Mouse (Mus musculus): ENCODE measurements around the gene Ly6c1. TPM values are rescaled to one million over a fixed set of nuclear protein-coding genes. Genes with fewer than 3 reads are reported as not detected.
A peak's percentile ranks its signal among the peaks of the same experiment; 100 is the strongest.
"Not testable (repeated sequence)": the region's sequence is repeated elsewhere in the genome, so short reads cannot be mapped to it uniquely, and the experiment has no call there.

Gene Ly6c1
- polyA plus RNA-seq, 1 experiment from 2014 or later = 43.7 TPM

DNA sequence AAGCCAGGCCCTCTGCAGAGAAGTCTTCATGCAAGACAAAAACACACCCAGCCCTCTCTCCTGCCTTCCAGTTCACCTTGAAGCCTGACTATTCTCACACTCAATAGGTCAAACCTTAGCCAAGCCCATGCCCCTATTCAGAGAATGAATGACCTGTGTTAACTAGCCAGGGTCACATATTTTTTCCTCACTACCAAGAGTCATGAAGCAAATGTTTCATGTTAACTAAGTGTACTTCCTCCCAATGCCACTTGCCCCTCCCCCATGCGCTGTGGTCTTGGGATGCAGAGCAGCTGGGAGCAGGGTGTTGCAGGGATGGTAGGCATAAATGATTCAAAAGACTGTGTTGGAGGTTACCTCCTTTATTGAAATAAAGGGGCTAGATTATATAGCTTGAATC lies 2.0 kb upstream of the Ly6c1 start:
- 74% methylated on average over 1 of the region's 1 CpGs for WGBS
- not testable (repeated sequence) for H3K9me3 ChIP-seq (ENCODE audit: control insufficient read depth); ATAC-seq

DNA sequence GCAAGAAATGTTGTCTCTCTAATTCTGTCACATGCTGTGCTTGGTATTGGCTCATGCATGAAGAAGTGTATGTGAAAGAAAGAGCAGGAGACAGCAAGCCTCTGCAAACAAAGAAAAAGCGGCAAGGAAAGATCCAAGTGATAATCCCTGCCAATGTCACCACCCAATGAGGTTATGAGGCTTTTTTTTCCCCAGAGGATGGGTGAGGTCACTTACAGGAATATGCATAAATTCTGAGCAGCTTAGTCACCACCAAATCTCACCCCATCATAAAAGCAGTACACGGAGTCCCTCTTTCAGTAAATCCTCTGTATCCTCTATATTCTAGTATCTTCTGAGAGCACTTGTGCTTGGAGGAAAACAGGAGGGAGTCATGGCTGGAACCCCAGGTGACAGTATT lies 1.2 kb upstream of the Ly6c1 start:
- H3K4me3 ChIP-seq (ENCODE audit: low read depth, low read length); H3K9me3 ChIP-seq (ENCODE audit: control insufficient read depth); H3K9ac ChIP-seq (ENCODE audit: low read depth, low read length); H3K27ac ChIP-seq (ENCODE audit: low read depth, low read length); H3K36me3 ChIP-seq (ENCODE audit: control insufficient read depth, insufficient read depth); H3K4me1 ChIP-seq (replicated peaks; ENCODE audit: control insufficient read depth, insufficient read depth, low read length); H3K27me3 ChIP-seq (replicated peaks; ENCODE audit: control insufficient read depth, insufficient read depth, low read length); H3K4me2 ChIP-seq (replicated peaks; ENCODE audit: low read depth); ATAC-seq: not testable (repeated sequence)
- 44% methylated on average over 2 of the region's 2 CpGs for WGBS

More for the DNA sequence above, 2.0 kb upstream of the Ly6c1 start:
- H3K36me3 ChIP-seq (ENCODE audit: control insufficient read depth, insufficient read depth); H3K9ac ChIP-seq (ENCODE audit: low read depth, low read length); H3K4me1 ChIP-seq (replicated peaks; ENCODE audit: control insufficient read depth, insufficient read depth, low read length); H3K4me3 ChIP-seq (ENCODE audit: low read depth, low read length); H3K27ac ChIP-seq (ENCODE audit: low read depth, low read length); H3K27me3 ChIP-seq (replicated peaks; ENCODE audit: control insufficient read depth, insufficient read depth, low read length); H3K4me2 ChIP-seq (replicated peaks; ENCODE audit: low read depth): not testable (repeated sequence)

DNA sequence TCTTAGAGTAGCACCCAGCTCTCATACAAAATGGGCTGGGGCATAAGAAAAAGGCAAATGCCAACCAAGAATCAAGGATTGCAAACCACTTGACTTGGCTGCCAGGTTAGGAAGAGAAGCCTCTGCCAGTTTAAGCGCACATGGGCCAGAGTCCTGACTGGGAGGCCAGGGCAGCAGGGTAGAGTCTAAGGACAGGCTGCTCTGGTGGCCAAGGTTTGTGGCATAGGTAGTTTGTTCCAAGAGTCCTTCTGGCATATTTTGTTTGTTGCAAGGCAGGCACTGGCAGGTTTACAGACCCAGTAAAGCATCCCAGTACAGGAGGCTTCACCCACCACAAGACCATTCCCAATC lies 685 bp downstream of the Ly6c1 start:
- H3K27me3 ChIP-seq (replicated peaks; ENCODE audit: control insufficient read depth, insufficient read depth, low read length); H3K27ac ChIP-seq (ENCODE audit: low read depth, low read length); H3K4me1 ChIP-seq (replicated peaks; ENCODE audit: control insufficient read depth, insufficient read depth, low read length); H3K9me3 ChIP-seq (ENCODE audit: control insufficient read depth); ATAC-seq; H3K36me3 ChIP-seq (ENCODE audit: control insufficient read depth, insufficient read depth); H3K4me3 ChIP-seq (ENCODE audit: low read depth, low read length); H3K4me2 ChIP-seq (replicated peaks; ENCODE audit: low read depth); H3K9ac ChIP-seq (ENCODE audit: low read depth, low read length): not testable (repeated sequence)
- WGBS = 96% methylated on average over 1 of the region's 1 CpGs

DNA sequence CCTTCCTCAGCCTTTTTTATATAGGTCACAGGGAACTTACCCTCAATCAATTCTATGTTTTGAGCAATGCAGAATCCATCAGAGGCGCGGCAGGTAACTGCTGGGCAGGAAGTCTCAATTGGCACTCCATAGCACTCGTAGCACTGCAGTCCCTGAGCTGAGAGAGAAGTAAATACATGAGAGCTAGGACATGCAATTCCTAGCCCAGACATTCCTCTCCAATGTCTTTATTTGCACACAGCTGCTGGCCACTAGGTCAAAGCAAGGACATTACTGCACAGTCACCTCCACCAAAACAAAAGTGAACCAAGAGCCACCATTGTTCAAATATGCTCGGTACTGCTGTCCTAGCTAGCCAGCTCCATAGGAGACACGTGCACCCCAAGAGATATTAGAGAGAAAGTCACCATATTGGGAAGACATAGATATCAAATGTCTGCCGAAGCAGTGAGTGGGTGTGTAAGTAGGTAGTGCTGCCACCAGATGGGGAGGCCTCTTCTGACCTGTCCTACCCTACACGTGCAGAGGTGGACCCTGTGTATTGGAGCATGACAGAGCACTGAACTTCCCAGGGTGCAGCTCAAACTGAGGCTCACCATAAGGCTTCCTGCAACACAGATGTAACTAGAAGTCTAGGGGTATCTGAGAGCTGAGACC lies 1.2 kb downstream of the Ly6c1 start:
- not testable (repeated sequence) for ATAC-seq; H3K4me2 ChIP-seq (replicated peaks; ENCODE audit: low read depth); H3K9ac ChIP-seq (ENCODE audit: low read depth, low read length); H3K36me3 ChIP-seq (ENCODE audit: control insufficient read depth, insufficient read depth); H3K27me3 ChIP-seq (replicated peaks; ENCODE audit: control insufficient read depth, insufficient read depth, low read length); H3K4me3 ChIP-seq (ENCODE audit: low read depth, low read length); H3K4me1 ChIP-seq (replicated peaks; ENCODE audit: control insufficient read depth, insufficient read depth, low read length); H3K9me3 ChIP-seq (ENCODE audit: control insufficient read depth); H3K27ac ChIP-seq (ENCODE audit: low read depth, low read length)
- 69% methylated on average over 4 of the region's 7 CpGs for WGBS

DNA sequence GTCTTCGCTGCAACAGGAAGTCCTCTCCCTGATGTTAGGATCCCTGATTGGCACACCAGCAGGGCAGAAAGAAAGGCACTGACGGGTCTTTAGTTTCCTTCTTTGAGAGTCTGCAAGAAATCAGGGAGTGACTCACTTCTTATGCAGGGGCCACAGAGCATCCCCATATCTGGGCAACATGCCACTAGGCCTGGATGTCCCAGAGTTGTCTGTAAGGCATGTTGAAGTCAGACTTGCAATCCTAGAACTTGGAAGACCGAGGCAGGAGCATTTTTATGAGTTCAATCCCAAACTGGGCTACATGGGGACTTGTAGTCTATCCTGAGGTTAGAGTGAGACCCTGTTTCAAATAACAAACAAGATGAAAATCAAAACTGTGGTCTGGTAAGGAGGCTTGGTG lies 3.1 kb downstream of the Ly6c1 start:
- H3K36me3 ChIP-seq (ENCODE audit: control insufficient read depth, insufficient read depth); H3K4me2 ChIP-seq (replicated peaks; ENCODE audit: low read depth); H3K9me3 ChIP-seq (ENCODE audit: control insufficient read depth); H3K9ac ChIP-seq (ENCODE audit: low read depth, low read length); H3K4me3 ChIP-seq (ENCODE audit: low read depth, low read length); ATAC-seq; H3K27me3 ChIP-seq (replicated peaks; ENCODE audit: control insufficient read depth, insufficient read depth, low read length); H3K27ac ChIP-seq (ENCODE audit: low read depth, low read length); H3K4me1 ChIP-seq (replicated peaks; ENCODE audit: control insufficient read depth, insufficient read depth, low read length): not testable (repeated sequence)
- 83% methylated on average over 2 of the region's 3 CpGs for WGBS

DNA sequence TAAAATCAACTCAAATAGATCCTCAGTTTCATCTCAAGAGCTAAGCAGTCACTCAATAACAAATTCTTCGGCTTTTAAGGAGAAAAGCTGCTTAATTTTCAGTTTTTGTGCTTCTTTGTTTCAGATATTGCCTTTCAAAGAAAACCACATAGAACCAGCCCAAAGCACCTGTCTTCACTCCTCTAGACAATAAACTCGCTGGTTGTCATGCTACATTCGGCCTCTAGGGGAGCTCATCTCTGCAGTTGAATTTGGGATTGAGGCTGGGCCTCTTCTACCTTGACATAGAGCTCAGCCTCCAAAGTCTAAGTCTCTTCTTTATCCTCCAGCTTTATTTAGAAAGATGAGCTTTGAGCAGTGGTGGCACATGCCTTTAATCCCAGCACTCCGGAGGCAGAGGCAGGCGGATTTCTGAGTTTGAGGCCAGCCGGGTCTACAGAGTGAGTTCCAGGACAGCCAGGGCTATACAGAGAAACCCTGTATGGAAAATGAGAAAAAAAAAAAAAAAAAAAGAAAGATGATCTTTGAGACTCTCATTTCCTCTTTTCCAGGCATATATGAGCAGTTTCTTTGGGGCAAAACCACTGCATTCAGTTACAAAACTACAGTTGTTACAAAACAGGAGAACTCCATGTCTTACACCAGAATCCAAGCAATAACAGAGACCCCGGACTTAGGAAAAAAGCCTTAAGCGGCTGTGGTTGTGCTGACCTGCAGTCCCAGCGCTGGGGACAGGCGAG lies 27.4 kb downstream of the Ly6c1 start:
- H3K9ac ChIP-seq (ENCODE audit: low read depth, low read length); H3K36me3 ChIP-seq (ENCODE audit: control insufficient read depth, insufficient read depth); H3K27me3 ChIP-seq (replicated peaks; ENCODE audit: control insufficient read depth, insufficient read depth, low read length); H3K4me2 ChIP-seq (replicated peaks; ENCODE audit: low read depth); H3K4me3 ChIP-seq (ENCODE audit: low read depth, low read length); H3K9me3 ChIP-seq (ENCODE audit: control insufficient read depth); H3K27ac ChIP-seq (ENCODE audit: low read depth, low read length); ATAC-seq; H3K4me1 ChIP-seq (replicated peaks; ENCODE audit: control insufficient read depth, insufficient read depth, low read length): not testable (repeated sequence)
- TF ChIP-seq CTCF (IDR thresholded peaks at IDR 0.05; ENCODE audit: low read depth) = 0 out of 2 replicates have a peak, but pooled peaks have one; percentile 13
- 79% methylated on average over 6 of the region's 10 CpGs for WGBS

DNA sequence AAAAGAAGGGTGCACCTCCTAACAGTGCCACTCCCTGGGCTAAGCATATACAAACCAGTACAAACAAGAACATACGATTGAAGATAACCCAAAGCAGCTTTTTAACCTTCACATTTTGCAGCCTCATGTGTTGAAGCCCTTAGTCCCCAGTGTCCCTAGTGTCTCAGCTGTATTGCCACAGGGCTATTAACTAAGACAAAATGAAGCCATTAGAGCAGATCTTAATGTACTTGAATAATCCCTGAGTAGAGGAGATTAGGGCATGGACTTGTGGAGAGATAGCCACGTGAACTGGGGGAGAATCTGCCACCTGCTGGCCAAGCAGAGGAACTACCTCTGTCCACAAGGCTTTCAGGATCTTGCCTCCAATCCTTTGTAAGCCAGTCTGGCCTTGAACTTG lies 29.2 kb downstream of the Ly6c1 start:
- not testable (repeated sequence) for H3K27ac ChIP-seq (ENCODE audit: low read depth, low read length); ATAC-seq; H3K9ac ChIP-seq (ENCODE audit: low read depth, low read length); H3K4me1 ChIP-seq (replicated peaks; ENCODE audit: control insufficient read depth, insufficient read depth, low read length); H3K4me3 ChIP-seq (ENCODE audit: low read depth, low read length); H3K27me3 ChIP-seq (replicated peaks; ENCODE audit: control insufficient read depth, insufficient read depth, low read length); H3K36me3 ChIP-seq (ENCODE audit: control insufficient read depth, insufficient read depth); H3K9me3 ChIP-seq (ENCODE audit: control insufficient read depth); H3K4me2 ChIP-seq (replicated peaks; ENCODE audit: low read depth)
- WGBS = 35% methylated on average over 2 of the region's 2 CpGs
- TF ChIP-seq CTCF (IDR thresholded peaks at IDR 0.05; ENCODE audit: low read depth) = peak; percentile 83

Other genes with a start within 250 kb of the Ly6c1 start
- gene Gml2, start 229.8 kb downstream of the Ly6c1 start, polyA plus RNA-seq (2015; fragmentation: Nextera tagmentation; extraction: Ambion mirVana) = 5.7 and 7.5 TPM in 2 replicates
- gene 2010109I03Rik, start 151.8 kb downstream of the Ly6c1 start, polyA plus RNA-seq (2015; fragmentation: Nextera tagmentation; extraction: Ambion mirVana) = 1.3 and 1.7 TPM in 2 replicates
- gene Ly6i, start 65.4 kb downstream of the Ly6c1 start, polyA plus RNA-seq (2015; fragmentation: Nextera tagmentation; extraction: Ambion mirVana) = not detected in 2 replicates
- 44.2 and 45.9 TPM in 2 replicates for gene Ly6a, start 50.8 kb downstream of the Ly6c1 start, polyA plus RNA-seq (2015; fragmentation: Nextera tagmentation; extraction: Ambion mirVana)
- 0.60 and 0.95 TPM in 2 replicates for gene Ly6c2, start 63.1 kb upstream of the Ly6c1 start, polyA plus RNA-seq (2015; fragmentation: Nextera tagmentation; extraction: Ambion mirVana)
- 0.12 TPM in 1 of 2 replicates, not detected in the other for gene Ly6g, start 106.4 kb upstream of the Ly6c1 start, polyA plus RNA-seq (2015; fragmentation: Nextera tagmentation; extraction: Ambion mirVana)
- 45.2 and 49.9 TPM in 2 replicates for gene BC025446, start 167.5 kb upstream of the Ly6c1 start, polyA plus RNA-seq (2015; fragmentation: Nextera tagmentation; extraction: Ambion mirVana)
- 3.0 and 3.5 TPM in 2 replicates for gene Ly6f, start 219.6 kb upstream of the Ly6c1 start, polyA plus RNA-seq (2015; fragmentation: Nextera tagmentation; extraction: Ambion mirVana)